Mouse (Mus musculus): ENCODE measurements around the gene Dnajb7.

Gene Dnajb7

DNA sequence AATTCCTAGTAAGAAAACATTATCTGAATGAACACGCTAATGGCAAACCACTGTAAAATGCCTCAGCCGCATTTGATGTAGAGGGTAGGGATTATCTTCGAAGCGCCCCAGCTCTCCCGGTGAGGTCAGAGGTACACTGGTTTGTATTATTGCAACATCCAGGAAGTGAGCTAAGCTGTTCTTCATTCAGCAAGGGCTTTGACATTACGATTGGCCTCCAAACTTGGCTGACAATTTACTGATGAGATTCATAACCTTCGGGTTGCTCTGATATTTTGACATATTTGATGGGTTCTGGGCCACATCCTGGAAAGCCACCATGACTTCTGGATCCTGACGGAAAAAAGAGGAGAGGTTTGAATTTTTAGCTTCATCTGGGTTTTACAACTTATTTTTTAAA, 42.9 kb downstream of the Dnajb7 start:
- DNase-seq (ENCODE audit: low spot score) = no peak

DNA sequence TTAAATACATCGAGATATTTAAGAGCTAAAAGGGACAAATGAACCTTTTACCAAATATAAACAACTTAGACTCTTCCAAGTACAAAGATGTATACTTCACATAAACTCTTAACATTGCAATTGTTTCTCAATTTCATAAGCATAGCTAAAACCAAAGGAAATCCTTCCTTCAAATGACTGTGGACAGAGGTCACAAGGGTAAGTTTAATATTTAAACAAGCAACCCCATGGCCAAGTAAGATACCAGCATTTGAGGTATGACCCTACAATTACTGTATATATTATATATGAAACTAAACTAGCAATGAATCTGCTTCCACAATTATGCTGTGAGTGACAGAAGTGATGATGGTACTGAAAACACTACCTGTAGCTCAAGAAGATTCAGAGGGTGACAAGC, 43.8 kb downstream of the Dnajb7 start:
- no peak for DNase-seq (ENCODE audit: low spot score)

DNA sequence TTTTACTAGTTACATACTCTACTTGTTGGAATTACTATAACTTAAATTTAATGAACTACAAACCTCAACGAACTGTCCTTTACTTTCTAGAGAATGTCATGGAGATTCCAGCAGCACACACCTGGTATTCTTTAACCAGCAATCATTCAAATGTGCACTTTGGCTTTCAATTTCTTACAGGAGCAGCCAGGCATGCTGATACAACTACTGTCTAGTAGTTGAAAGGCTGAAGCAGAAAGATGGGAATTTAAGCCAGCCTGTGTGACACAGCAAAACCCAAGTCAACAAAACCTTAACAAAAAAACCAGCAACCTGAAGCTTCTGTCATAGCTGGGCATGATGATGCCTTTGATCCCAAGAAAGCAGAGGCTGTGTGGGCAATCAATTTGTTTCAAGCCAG, 45.6 kb downstream of the Dnajb7 start:
- DNase-seq (ENCODE audit: low spot score) = no peak

DNA sequence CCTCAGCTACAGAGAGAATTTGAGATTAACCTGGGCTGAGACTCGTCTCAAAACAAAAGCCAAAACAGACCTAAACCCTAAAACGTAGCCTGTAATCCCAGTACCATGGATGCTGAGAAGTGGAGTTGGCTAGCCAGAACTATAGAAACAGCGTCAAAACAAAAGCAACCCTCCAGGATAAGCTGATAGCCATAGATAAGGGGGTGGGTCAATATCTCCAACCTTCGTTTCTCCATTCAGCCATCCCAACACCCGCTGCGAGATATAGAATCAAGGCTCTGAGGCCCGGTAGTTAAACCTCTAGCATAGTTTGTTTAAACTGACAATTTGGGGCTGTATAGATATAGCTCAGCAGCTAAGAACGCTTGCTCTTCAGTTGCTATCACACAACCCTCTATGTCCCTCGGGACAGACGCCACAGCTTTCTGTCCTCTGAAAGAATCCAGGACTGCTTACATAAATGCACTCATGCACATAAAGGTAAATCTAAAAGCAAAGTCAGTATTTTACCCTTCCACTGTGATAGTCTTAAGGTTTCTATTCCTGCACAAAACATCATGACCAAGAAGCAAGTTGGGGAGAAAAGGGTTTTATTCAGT, 46.6 kb downstream of the Dnajb7 start:
- DNase-seq (ENCODE audit: low spot score) = no peak

DNA sequence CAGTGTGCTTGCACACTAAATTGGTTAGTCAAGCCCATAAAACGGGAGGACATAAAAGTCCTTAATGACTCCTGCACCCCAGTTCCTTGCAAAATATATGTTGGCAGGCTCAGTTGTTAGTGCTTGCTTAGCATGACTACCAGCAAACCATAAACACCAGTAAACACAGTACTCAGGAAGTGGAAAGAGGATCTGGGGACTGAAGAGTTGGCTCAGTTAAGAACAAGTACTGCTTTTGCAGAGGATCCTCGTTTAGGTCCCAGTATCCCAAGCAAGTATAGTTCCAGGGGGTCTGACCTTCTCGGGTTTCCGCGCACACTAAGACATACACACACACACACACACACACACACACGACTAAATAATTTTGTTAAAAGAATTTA, 47.1 kb downstream of the Dnajb7 start:
- DNase-seq (ENCODE audit: low spot score) = no peak

DNA sequence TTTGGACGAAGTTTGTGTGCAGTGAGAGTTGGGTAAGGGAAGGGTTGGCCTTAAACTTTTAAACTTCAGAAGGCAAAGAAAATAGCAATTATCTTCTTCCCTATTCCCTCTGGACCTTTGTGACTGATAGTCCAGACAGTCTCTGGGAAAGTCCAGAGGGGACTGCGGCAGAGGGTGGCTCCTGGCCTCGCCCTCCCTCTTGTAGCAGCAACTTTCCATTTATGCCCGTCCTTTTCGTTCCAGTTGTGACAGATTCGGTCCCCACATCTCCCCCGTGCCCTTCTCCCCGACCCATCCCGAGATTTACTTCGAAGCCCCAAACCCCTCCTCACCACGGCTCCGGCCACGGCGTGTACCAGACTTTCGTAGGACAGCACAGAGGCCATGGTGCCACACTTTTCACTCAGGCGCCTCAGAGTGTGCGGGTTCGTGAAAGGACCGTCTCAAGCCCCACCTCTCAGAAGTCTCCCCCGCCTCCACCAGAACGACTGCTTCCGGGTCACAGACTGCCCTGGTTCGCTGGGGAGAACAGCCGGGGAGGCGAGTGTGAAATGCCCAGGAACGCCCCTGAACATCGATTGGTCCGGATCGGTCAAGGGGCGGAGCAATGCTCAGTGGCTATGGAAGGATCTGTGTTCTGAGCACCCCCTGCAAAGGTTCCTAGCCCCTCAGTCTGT, 47.6 kb downstream of the Dnajb7 start, which contains the start of gene Slc25a17:
Gene Slc25a17 (minus strand): TSS at position 468 of the 677 bp plus-strand sequence.
- peak; percentile 99 for DNase-seq (ENCODE audit: low spot score)

DNA sequence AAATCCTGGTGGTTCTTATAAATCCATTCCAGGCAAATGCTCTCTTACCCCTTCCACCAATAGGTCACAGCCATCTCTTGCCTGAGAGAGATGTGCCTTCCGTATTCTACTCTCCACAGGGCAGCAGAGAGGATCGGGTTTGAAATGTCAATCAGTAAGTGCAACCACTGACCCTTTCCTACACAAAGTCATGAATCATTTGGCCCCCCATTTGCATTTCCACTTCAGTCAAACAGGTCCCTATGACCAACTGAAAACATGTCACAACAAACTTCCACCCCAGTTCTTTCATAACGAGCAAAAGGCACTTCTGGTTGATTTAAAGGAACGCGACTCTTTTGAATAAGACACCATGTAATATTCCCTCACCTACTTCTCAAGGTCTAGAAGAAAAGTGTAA, 48.7 kb downstream of the Dnajb7 start:
- no peak for DNase-seq (ENCODE audit: low spot score)

DNA sequence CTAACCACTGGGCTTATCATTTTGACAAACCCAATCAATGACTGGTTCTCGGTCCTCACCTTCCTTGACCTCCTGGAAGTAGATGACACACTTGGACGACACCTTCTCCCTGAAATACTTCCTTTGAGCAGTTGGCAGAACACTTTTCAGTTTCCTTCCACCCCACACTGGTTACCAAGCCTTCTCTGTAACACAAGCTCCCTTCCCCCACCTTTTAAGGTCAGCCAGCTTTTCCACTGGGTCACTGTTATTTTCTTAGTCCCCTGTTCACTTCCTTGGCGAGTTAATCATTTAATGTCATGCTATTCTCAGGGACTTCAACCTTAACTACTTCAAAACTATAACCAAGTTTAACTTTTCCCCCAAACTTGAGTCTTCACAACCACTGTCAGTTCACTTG, 49.2 kb downstream of the Dnajb7 start:
- no peak for DNase-seq (ENCODE audit: low spot score)

DNA sequence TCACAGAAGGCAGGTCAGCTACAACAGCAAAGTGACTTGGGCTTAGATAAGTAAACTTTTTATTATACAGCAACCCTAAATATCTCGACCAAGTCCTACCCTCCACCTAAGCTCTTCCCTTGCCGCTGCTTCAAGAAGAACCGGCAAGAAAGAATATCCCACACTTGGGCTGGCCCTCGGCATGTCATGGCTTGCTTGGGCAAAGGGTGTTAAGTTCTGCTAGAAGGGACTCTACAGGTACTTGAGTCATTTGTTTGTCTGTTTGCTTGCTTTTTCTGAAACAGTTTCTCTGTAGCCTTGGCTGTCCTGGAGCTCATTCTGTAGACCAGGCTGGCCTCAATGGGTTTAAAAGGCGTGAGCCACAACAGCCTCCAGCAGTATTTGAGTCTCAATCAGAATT, 51.2 kb downstream of the Dnajb7 start:
- DNase-seq (ENCODE audit: low spot score) = no peak

Measured in embryo, embryonic 10.5 days (tissue).